ENCODE assay signal across 10 mouse cellular contexts in the genomic region with DNA sequence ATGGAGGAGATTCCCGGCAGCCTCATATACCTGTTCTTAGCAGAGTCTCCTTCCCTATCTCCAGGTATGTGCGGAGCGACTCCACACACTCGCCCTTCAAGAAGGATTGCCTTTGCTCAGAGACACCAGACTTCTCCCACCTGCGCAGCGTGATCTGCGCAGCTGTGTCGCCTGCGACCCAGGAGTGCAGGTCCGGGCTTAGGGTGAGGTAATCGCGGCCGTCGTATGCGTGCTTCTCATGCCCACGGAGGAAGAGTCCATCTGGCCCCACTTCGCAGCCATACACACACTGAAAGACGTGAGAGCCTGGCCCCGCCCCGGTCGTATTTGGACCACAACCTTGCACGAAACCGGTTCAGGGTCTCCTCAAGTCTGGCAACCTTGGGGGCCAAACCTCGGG. TPM values are rescaled to one million over a fixed set of nuclear protein-coding genes. Genes with fewer than 3 reads are reported as not detected.
DNase-seq lines count a peak whose midpoint lies in the region; ATAC-seq and TF ChIP-seq lines count a peak whose summit lies in the region.
"Had no signal": no experiment of that assay in that cellular context is flagged by ENCODE, and none has a peak within 500 bp of the region (broad histone marks: within the 10 kb centered on the region; RNA-seq: fewer than 3 reads in every experiment).

No protein-coding gene starts in this region.

- no peaks in the 10 kb centered on the region for H3K9me3 ChIP-seq in lung, embryonic 16.5 days (ENCODE audit: control insufficient read depth, low read length)
- H3K9me3 ChIP-seq in forebrain, embryonic 12.5 days = no peaks in the 10 kb centered on the region
- no peaks in the 10 kb centered on the region for H3K9me3 ChIP-seq in intestine, postnatal 0 days (ENCODE audit: control insufficient read depth)
- no peaks in the 10 kb centered on the region for H3K9me3 ChIP-seq in stomach, embryonic 15.5 days

- no peak overlapping the region for H3K27ac ChIP-seq in lung, embryonic 16.5 days (ENCODE audit: low read length)
- no peak overlapping the region for H3K27ac ChIP-seq in forebrain, embryonic 12.5 days
- H3K27ac ChIP-seq in intestine, postnatal 0 days (ENCODE audit: low read depth, low read length) = no peak overlapping the region
- no peak overlapping the region for H3K27ac ChIP-seq in stomach, embryonic 15.5 days
- H3K27ac ChIP-seq in thymus, adult 2 months (ENCODE audit: control insufficient read depth, insufficient read depth, low read length) = no peak overlapping the region

- DNase-seq in lung, postnatal 25 days (ENCODE audit: low spot score) = no peak
- DNase-seq in urinary bladder, postnatal 10 days (ENCODE audit: low spot score) = no peak
- DNase-seq in thymus, adult 2 months = no peak
- DNase-seq: cerebellum, adult 2 months; gastrocnemius, postnatal 10 days had no signal

- H3K9ac ChIP-seq in lung, embryonic 16.5 days (ENCODE audit: low read length) = no peak overlapping the region
- no peak overlapping the region for H3K9ac ChIP-seq in forebrain, embryonic 12.5 days
- H3K9ac ChIP-seq in intestine, postnatal 0 days (ENCODE audit: low read depth, low read length) = no peak overlapping the region
- no peak overlapping the region for H3K9ac ChIP-seq in stomach, embryonic 15.5 days

- TF ChIP-seq CTCF in intestine, postnatal 0 days (IDR thresholded peaks at IDR 0.05; ENCODE audit: low read depth) = no peak
- no peak for TF ChIP-seq CTCF in thymus, adult 2 months (IDR thresholded peaks at IDR 0.05; ENCODE audit: borderline replicate concordance, control insufficient read depth, extremely low read depth, insufficient read depth, low read length, poor library complexity)

- peaks cover 22% of the 10 kb centered on the region for H3K27me3 ChIP-seq in lung, embryonic 16.5 days (ENCODE audit: control insufficient read depth, insufficient read depth, low read depth, low read length)
- H3K27me3 ChIP-seq in forebrain, embryonic 12.5 days = peaks cover 28% of the 10 kb centered on the region
- H3K27me3 ChIP-seq in intestine, postnatal 0 days (replicated peaks; ENCODE audit: control insufficient read depth, insufficient read depth, low read length) = peaks cover 25% of the 10 kb centered on the region; the same call in 1 of the 2 replicates
- peaks cover 18% of the 10 kb centered on the region; the same call in 1 of the 2 replicates for H3K27me3 ChIP-seq in stomach, embryonic 15.5 days (replicated peaks)
- no peaks in the 10 kb centered on the region; the same call in 1 of the 2 replicates for H3K27me3 ChIP-seq in thymus, adult 2 months (ENCODE audit: control insufficient read depth, insufficient read depth, low read length)

- peak overlapping the region; percentile 25 for H3K4me3 ChIP-seq in lung, embryonic 16.5 days (ENCODE audit: low read length)
- 0 out of 2 replicates have a peak overlapping the region, but pooled peaks have one; percentile 1 for H3K4me3 ChIP-seq in forebrain, embryonic 12.5 days (replicated peaks)
- peak overlapping the region; percentile 20 for H3K4me3 ChIP-seq in intestine, postnatal 0 days (ENCODE audit: low read depth, low read length)
- peak overlapping the region; percentile 14; the same call in 1 of the 2 replicates for H3K4me3 ChIP-seq in stomach, embryonic 15.5 days (replicated peaks)
- no peak overlapping the region for H3K4me3 ChIP-seq in thymus, adult 2 months (ENCODE audit: control insufficient read depth, insufficient read depth, low read length)

- H3K4me1 ChIP-seq in lung, embryonic 16.5 days (replicated peaks; ENCODE audit: control insufficient read depth, insufficient read depth, low read length) = no peaks in the 10 kb centered on the region
- no peaks in the 10 kb centered on the region for H3K4me1 ChIP-seq in forebrain, embryonic 12.5 days
- no peaks in the 10 kb centered on the region for H3K4me1 ChIP-seq in intestine, postnatal 0 days (replicated peaks; ENCODE audit: control insufficient read depth, insufficient read depth, low read length)
- H3K4me1 ChIP-seq in stomach, embryonic 15.5 days = no peaks in the 10 kb centered on the region
- H3K4me1 ChIP-seq in thymus, adult 2 months (replicated peaks; ENCODE audit: control insufficient read depth, insufficient read depth, low read length) = no peaks in the 10 kb centered on the region

- TF ChIP-seq POLR2A in thymus, adult 2 months (IDR thresholded peaks at IDR 0.05; ENCODE audit: control insufficient read depth, extremely low read depth, insufficient read depth, low read length, poor library complexity) = no peak

- 7% methylated on average over 24 of the region's 24 CpGs for WGBS in lung, embryonic 16.5 days
- 5% methylated on average over 24 of the region's 24 CpGs for WGBS in forebrain, embryonic 12.5 days
- 10% methylated on average over 24 of the region's 24 CpGs for WGBS in intestine, postnatal 0 days
- 11% methylated on average over 24 of the region's 24 CpGs for WGBS in stomach, embryonic 15.5 days
- WGBS in thymus, adult 2 months = 37% methylated on average over 24 of the region's 24 CpGs

- peak overlapping the region; percentile 44 for H3K4me2 ChIP-seq in lung, embryonic 16.5 days (ENCODE audit: low read depth, low read length)
- peak overlapping the region; percentile 10; the same call in 1 of the 2 replicates for H3K4me2 ChIP-seq in forebrain, embryonic 12.5 days
- H3K4me2 ChIP-seq in intestine, postnatal 0 days (replicated peaks; ENCODE audit: low read depth) = peak overlapping the region; percentile 49
- H3K4me2 ChIP-seq in stomach, embryonic 15.5 days = peak overlapping the region; percentile 39

- no peak for ATAC-seq in lung, embryonic 16.5 days (ENCODE audit: low read depth)
- no peak for ATAC-seq in forebrain, embryonic 12.5 days (ENCODE audit: low FRiP score)
- no peak for ATAC-seq in intestine, postnatal 0 days
- ATAC-seq in stomach, embryonic 15.5 days (ENCODE audit: insufficient read depth, low FRiP score, low read depth) = no peak

- no peaks in the 10 kb centered on the region for H3K36me3 ChIP-seq in lung, embryonic 16.5 days (ENCODE audit: control insufficient read depth, insufficient read depth, low read length)
- no peaks in the 10 kb centered on the region for H3K36me3 ChIP-seq in forebrain, embryonic 12.5 days (replicated peaks)
- H3K36me3 ChIP-seq in intestine, postnatal 0 days (ENCODE audit: control insufficient read depth, insufficient read depth) = no peaks in the 10 kb centered on the region
- no peaks in the 10 kb centered on the region for H3K36me3 ChIP-seq in stomach, embryonic 15.5 days
- no peaks in the 10 kb centered on the region for H3K36me3 ChIP-seq in thymus, adult 2 months (ENCODE audit: control insufficient read depth, insufficient read depth, low read length)

RNA-seq across cellular contexts. Expression of gene H2-M5, which starts 0.9 kb away (rescaled TPM):
- 0.33 and 0.38 TPM in 2 replicates for polyA plus RNA-seq in lung, embryonic 16.5 days (2015; fragmentation: Nextera tagmentation; extraction: Ambion mirVana)
- 1.3 and 1.6 TPM in 2 replicates for polyA plus RNA-seq in forebrain, embryonic 12.5 days (2016; fragmentation: Nextera tagmentation; extraction: Ambion mirVana)
- polyA plus RNA-seq in intestine, postnatal 0 days (2015; fragmentation: Nextera tagmentation; extraction: Ambion mirVana) = 0.05 TPM in 1 of 2 replicates, not detected in the other
- polyA plus RNA-seq in stomach, embryonic 15.5 days (2015; fragmentation: Nextera tagmentation; extraction: Ambion mirVana) = 0.27 and 0.37 TPM in 2 replicates
- 0.32 and 0.34 TPM in 2 replicates for polyA plus RNA-seq in thymus, adult 2 months (2012; rRNA removed)

RNA-seq across cellular contexts. Expression of gene 2410137M14Rik, which starts 7.4 kb away (rescaled TPM):
- polyA plus RNA-seq in lung, embryonic 16.5 days (2015; fragmentation: Nextera tagmentation; extraction: Ambion mirVana) = not detected in 2 replicates
- polyA plus RNA-seq in forebrain, embryonic 12.5 days (2016; fragmentation: Nextera tagmentation; extraction: Ambion mirVana) = not detected in 2 replicates
- not detected in 2 replicates for polyA plus RNA-seq in intestine, postnatal 0 days (2015; fragmentation: Nextera tagmentation; extraction: Ambion mirVana)
- polyA plus RNA-seq in stomach, embryonic 15.5 days (2015; fragmentation: Nextera tagmentation; extraction: Ambion mirVana) = not detected in 2 replicates
- not detected in 2 replicates for polyA plus RNA-seq in thymus, adult 2 months (2012; rRNA removed)
- polyA plus RNA-seq: small intestine, adult 2 months had no signal

RNA-seq across cellular contexts. Expression of gene Zfp57, which starts 12.5 kb away (rescaled TPM):
- 70.1 and 73.4 TPM in 2 replicates for polyA plus RNA-seq in lung, embryonic 16.5 days (2015; fragmentation: Nextera tagmentation; extraction: Ambion mirVana)
- polyA plus RNA-seq in forebrain, embryonic 12.5 days (2016; fragmentation: Nextera tagmentation; extraction: Ambion mirVana) = 193 and 197 TPM in 2 replicates
- 8.6 and 9.0 TPM in 2 replicates for polyA plus RNA-seq in intestine, postnatal 0 days (2015; fragmentation: Nextera tagmentation; extraction: Ambion mirVana)
- polyA plus RNA-seq in stomach, embryonic 15.5 days (2015; fragmentation: Nextera tagmentation; extraction: Ambion mirVana) = 60.0 and 63.7 TPM in 2 replicates
- 0.94 and 1.1 TPM in 2 replicates for polyA plus RNA-seq in thymus, adult 2 months (2012; rRNA removed)

RNA-seq across cellular contexts. Expression of gene Znrd1as, which starts 30.1 kb away (rescaled TPM):
- polyA plus RNA-seq in lung, embryonic 16.5 days (2015; fragmentation: Nextera tagmentation; extraction: Ambion mirVana) = 7.2 and 7.7 TPM in 2 replicates
- polyA plus RNA-seq in forebrain, embryonic 12.5 days (2016; fragmentation: Nextera tagmentation; extraction: Ambion mirVana) = 7.1 and 7.7 TPM in 2 replicates
- 5.6 and 6.4 TPM in 2 replicates for polyA plus RNA-seq in intestine, postnatal 0 days (2015; fragmentation: Nextera tagmentation; extraction: Ambion mirVana)
- polyA plus RNA-seq in stomach, embryonic 15.5 days (2015; fragmentation: Nextera tagmentation; extraction: Ambion mirVana) = 5.6 and 6.1 TPM in 2 replicates
- 0.85 and 1.0 TPM in 2 replicates for polyA plus RNA-seq in thymus, adult 2 months (2012; rRNA removed)

RNA-seq across cellular contexts. Expression of gene Znrd1, which starts 30.1 kb away (rescaled TPM):
- polyA plus RNA-seq in lung, embryonic 16.5 days (2015; fragmentation: Nextera tagmentation; extraction: Ambion mirVana) = 93.7 and 96.4 TPM in 2 replicates
- polyA plus RNA-seq in forebrain, embryonic 12.5 days (2016; fragmentation: Nextera tagmentation; extraction: Ambion mirVana) = 79.5 and 86.7 TPM in 2 replicates
- polyA plus RNA-seq in intestine, postnatal 0 days (2015; fragmentation: Nextera tagmentation; extraction: Ambion mirVana) = 59.1 and 60.1 TPM in 2 replicates
- 75.9 and 77.4 TPM in 2 replicates for polyA plus RNA-seq in stomach, embryonic 15.5 days (2015; fragmentation: Nextera tagmentation; extraction: Ambion mirVana)
- 54.1 and 58.7 TPM in 2 replicates for polyA plus RNA-seq in thymus, adult 2 months (2012; rRNA removed)
